Mouse (Mus musculus) fat pad, adult 2 months (tissue): ENCODE measurements around the gene Tmem109.

ENCODE experiments used
- DNase-seq: peaks from one replicate; pipeline ENCODE4 v3.0.0-alpha.2; 2011; ENCODE audit warnings: low read depth, low spot score; ENCODE audit errors: extremely low read depth

The Tmem109 gene

DNA sequence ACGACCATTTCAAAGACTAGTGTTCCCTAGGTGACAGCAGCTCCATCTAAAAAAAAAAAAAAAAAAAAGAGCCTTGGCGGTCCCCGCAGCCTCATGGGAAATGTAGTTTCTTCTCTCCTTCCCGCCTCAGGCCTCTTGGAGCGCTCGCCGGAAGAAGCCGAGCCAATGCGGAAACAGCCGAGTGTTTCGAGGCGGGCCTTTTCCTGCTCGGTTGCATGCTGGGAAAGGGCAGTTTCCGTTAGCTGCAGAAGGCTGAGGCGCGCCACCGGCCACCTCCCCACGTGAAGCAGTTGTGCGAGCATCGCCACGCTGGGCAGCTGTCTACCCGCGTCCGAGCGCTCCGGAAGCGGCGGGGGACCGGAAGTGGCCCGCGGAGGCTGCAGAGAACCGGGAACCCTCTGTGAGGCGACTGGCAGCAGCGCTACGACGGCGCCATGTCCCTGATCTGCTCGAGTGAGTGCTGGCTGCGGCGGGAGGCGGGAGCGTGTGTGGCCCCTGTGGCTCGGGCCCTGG lies 13.3 kb upstream of the Tmem109 start, which contains the start of gene Prpf19:
Gene Prpf19, plus strand, starts transcription at position 216 of the 513 bp plus-strand sequence.
- DNase-seq = no peak

DNA sequence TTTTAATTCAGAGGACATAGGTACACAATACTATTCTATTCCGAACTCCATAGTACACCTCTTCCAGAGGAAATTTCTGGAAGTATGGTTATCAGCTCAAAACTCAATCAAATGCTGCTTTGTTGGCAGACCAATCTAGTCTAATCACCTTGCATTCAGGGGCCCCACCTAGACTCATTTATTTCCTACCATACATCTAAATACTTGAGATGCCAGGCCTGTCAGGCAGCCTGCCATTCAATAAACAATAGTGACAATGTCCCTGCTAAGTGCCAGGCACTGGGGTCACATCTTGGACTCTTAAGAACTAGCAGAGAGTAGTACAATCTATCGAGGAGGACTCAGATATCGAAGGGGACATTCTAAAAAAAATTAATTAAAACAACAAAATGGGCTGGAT lies 10.4 kb upstream of the Tmem109 start:
- no peak for DNase-seq

GRCm38 (mm10) chr19:10880975-10881425 lies 801 bp downstream of the Tmem109 start:
- DNase-seq = no peak

DNA sequence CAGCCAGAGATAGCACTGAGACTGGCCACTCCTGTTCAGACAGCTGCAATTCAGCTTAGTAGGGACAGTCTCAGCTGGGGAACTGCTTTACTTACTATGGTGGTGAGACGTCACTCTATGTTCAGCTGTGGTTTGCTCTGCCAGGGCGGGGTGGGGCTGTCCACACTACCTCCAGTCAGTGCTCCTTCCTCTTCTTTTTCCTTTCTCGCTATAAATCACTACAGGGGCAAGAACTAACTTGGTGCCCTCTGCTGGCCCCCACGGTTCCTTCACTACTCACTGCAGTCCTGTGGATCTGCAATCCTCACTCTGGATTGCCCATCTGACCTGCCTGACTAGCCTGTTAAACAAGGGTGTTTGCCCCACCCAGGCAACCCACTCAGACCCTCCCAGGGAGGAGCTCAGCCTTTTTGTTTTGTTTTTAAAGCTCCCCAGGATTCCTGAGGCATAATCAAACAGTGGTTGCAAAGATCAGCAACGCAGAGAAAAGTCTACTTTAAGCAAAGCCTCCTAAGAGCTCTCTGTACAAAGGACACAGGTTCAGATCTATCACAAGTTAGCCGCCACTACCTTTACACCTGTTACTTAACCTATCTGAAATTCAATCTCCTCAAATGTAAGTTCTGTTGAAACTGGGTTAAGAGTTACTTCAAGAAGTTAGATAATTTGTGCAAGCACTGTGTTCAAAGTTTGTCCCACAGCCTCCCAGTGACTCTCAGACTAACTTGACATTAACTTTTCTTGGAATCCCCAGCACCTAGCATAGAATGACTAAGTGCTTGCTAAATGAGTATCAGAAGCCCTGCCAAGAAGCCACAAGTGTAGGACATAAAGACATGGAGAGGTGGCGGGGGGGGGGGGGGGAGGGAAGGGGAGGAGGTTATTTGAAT lies 1.5 kb downstream of the Tmem109 start:
- DNase-seq = peak; percentile 93

- DNase-seq = no peak
Observed at GRCm38 (mm10) chr19:10878201-10878837, 3.5 kb downstream of the Tmem109 start.

DNA sequence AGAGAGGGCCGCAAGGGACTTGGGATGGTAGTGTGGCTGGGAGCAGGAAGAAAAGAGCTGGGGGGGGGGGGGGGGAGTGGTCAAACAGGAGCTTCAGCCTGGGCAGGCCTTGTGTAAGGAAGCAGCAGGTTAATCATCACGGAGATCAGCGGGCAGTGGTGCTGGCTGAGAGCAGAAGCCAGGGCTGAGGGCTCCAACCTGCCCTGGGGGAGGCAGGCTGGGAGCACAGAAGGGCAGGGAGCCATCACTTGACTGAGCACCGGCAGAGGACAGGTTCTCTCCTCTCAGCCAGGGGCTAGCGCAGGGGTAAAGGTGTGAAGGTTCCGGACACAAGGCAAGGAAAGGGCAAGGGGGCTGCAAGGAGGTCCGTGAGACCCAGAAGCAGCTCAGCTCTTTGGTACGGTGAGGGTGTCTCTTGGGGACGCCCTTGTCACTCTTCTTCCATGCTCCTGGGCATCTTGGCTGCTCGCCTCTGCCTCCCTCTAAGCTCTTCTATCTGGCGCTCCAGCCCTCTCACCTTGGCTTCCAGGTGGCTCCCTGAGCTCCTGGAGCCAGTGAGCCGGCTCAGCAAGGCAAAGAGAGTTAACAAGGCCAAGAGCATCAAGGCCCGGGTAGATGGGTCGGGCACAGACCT lies 10.4 kb downstream of the Tmem109 start:
- DNase-seq = peak; percentile 78

DNA sequence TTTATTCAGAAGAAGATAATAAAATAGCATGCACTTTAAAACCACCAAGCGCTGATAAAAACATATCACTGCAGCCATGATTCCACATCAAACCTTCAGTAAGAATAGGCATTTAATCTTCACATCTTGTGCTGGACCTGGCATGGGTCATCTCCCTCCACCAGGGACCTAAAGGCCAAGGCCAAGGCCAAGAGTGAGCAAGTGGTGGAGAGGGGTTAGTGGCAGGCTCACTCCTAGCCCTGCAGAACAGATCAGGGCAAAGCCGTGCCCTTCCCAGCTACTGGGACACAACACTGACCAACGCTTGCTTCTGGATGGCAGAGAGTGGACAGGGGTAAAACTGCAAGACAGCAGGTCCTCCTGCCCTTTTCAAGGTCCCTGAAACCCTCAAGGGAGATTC lies 11.1 kb downstream of the Tmem109 start:
- no peak for DNase-seq

GRCm38 (mm10) chr19:10869886-10870527 lies 11.8 kb downstream of the Tmem109 start, which contains the start of gene Tmem132a:
TSS of gene Tmem132a (minus strand) at chr19:10869940.
- DNase-seq = peak; percentile 88

GRCm38 (mm10) chr19:10869241-10869885 lies 12.4 kb downstream of the Tmem109 start:
- DNase-seq = no peak

DNA sequence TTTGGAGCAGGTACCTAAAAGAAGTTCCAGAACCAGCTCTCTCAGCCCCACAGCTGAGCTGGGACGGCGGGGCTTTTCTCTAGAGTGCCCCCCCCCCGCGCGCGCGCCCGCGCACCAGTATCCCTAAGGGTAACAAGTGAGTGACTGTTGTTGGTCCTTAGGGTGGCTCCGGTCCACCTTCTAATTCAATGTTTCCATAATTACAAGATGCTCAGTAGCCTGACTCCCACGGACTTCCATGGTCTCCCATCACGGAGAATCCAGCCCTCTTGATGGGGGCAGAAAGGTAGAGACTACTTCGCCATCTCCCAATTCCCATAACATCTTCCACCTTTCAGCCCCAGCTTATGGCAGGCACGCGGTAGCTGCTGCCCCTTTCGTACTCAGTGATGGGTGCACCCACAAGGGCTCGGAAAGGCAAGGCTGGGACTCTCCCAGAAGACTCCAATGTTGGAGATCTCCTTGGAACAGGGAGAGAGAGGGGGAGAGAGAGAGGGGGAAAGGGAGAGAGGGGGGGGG lies 13.1 kb downstream of the Tmem109 start:
- no peak for DNase-seq

- no peak for DNase-seq
Observed at GRCm38 (mm10) chr19:10867946-10868622, 13.7 kb downstream of the Tmem109 start.

DNA sequence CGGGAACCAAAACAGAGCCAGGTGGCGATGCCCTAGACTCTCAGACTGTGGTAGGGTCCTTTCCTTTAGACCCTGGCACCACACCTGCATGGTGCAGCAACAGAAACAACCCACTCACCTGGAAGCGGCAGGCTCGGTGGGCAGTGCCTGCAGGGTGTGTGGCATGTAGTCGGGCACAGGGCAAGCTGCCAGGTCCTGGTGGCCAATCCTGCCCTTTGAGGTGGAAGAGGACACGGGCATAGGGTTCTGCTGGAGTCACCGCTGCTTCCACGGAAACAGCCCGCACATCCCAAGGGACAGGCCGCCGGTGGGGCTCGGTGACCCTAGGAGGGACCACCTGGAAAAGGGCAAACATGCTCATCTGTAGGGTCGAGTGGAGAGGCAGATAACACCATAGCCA lies 15.4 kb downstream of the Tmem109 start:
- no peak for DNase-seq

- no peak for DNase-seq
Observed at GRCm38 (mm10) chr19:10860072-10860497, 21.7 kb downstream of the Tmem109 start.

GRCm38 (mm10) chr19:10856520-10856919 lies 25.3 kb downstream of the Tmem109 start:
- DNase-seq = no peak

DNA sequence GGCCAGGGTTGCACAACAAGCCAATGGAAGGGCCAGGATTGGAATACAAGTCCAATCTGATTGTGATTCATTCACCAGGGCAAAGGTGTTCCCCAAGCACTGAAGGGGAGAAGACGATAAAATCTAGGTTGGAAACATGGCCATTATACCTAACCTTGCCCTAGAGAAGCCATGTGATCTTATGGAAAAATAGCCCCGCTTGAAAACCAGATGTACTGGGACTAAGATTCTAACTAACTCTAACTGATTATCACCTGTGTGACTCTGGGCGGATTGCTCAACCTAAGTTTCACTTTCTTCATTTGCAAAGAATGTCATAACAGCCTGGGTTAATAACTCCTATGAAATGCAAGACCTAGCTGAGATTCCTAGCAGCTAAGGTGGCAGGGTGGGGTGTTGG lies 26.4 kb downstream of the Tmem109 start:
- peak; percentile 77 for DNase-seq

GRCm38 (mm10) chr19:10847311-10848087 lies 34.3 kb downstream of the Tmem109 start:
- DNase-seq = no peak

DNA sequence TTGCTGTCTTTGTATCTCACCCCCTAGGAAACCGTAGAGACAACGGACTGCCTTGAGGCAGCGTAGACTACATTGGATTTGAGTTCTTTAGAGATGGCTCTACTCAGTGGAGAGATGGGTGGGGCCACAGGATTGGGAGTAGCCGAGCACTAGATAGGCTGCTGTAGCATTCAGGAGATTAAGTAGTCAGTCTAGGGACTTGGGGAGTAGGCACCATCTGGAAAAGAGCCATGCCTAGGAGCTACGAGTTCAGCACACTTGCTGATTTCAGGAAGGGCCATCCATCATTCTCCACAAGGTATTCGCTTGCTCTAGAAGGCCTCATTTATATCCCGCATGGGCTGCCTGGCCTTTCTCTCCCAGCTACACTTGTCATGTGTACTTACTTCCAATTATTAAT lies 35.7 kb downstream of the Tmem109 start:
- DNase-seq = no peak

DNA sequence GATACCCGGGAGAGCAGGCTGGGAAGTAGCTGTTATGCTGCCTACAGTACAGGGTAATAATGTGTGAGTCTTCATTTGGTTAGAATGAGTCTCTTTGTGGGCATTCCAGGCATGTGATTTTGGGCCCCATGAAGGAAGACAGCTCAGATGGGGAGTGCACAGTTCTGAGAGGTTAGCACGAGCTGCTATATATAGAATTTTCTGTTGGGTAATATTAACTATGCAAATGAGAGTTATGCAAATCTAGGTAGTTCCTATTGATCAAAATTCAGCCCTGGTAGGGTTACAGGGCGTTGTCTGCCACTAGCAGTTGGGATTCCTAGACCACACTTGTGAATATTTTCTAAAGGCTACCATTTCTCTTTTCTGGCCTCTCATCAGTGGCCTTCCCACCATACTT lies 36.3 kb downstream of the Tmem109 start:
- no peak for DNase-seq

DNA sequence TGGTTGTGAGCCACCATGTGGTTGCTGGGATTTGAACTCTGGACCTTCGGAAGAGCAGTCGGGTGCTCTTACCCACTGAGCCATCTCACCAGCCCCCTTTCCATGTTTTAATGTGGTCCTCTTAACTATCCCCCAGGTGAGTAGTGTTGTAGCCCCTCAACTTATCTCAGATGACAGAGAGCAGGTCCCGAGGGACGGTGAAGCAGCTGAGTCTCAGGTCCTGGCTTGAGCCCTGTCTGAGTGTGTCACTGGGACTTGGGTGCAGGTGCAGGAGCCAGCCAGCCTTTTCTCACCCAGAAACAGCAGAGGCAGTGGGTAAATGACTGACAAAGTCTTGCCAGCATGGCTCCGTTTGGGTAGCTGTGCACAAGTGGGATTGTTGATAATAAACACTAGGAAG lies 37.6 kb downstream of the Tmem109 start:
- no peak for DNase-seq
